Mouse (Mus musculus) retina, postnatal 7 days (tissue): ENCODE results near the gene Olfr1051.
"Not testable (repeated sequence)": the region's sequence is repeated elsewhere in the genome, so short reads cannot be mapped to it uniquely, and the experiment has no call there.

Experiments used
- DNase-seq: peaks from one replicate; pipeline ENCODE4 v3.0.0-alpha.2; 2012; ENCODE audit warnings: low read depth, low spot score

Gene Olfr1051

GRCm38 (mm10) chr2:86278988-86279387 lies at the start of gene Olfr1051:
TSS of gene Olfr1051 (minus strand) at chr2:86279088.
- not testable (repeated sequence) for DNase-seq

DNA sequence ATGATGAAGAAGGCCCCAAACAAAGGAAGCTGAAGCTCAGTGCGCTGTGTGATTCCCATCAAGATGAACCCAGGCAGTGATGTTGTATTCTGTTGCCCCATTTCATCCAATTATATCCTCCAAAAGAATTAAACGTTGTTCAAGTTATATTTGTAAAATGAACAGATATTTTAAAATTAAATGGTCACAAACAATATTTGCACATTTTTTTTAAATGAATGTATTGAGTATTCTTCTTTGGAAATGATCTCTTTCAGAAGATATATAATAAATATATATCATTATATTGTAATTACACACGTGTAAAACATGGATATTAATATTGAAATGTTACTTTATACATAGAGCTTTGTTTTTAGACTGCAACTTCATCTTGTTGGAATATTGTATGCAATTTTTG lies 36.3 kb upstream of the Olfr1051 start, which contains the start of gene Olfr1053:
TSS of gene Olfr1053 (minus strand) at position 101 of the 400 bp plus-strand sequence.
- DNase-seq, result no peak

DNA sequence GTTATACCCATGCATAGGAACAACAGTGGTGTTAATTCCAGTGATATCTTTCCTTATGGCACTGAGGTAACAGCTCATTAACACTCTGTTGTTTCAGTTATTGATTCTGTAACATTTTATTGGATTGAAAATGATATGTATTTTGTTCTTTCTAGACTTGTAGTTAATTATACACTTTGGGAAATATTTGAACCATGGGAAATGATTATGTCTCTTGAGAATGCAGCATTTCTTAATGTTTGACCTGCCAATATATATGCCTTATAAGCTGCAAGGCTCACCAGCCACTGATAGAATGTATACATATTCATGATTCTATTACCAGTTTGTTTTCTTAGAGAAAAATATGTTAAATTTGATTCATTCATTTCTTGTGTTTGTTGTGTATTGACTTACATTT lies 13.3 kb upstream of the Olfr1051 start, which contains the start of gene Olfr1052:
TSS of gene Olfr1052 (plus strand) at position 301 of the 400 bp plus-strand sequence.
- no peak for DNase-seq

GRCm38 (mm10) chr2:86258228-86258627 lies 20.7 kb downstream of the Olfr1051 start, which contains the start of gene Olfr1049:
TSS of gene Olfr1049 (minus strand) at chr2:86258328.
- not testable (repeated sequence) for DNase-seq

DNA sequence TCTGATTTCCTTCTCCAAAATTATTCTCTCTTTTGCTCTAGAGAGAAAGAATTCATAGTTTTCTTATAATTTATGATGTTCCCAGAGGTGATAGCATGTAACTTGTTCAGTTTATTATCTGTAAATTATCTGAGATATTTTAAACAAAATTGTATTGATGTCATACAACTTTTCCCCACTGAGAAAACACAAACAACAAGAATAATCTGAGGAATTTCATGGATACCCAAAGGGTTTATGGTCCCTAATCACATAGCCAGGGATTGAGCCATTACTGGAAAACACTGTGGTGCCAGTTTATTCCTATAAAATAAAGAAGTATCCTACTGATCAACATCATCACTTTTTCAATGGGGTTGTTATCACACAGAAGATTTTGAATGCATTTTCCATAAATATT lies 38.7 kb downstream of the Olfr1051 start, which contains the start of gene Olfr1048:
TSS of gene Olfr1048 (minus strand) at position 101 of the 400 bp plus-strand sequence.
- no peak for DNase-seq

GRCm38 (mm10) chr2:86231301-86231700 lies 47.6 kb downstream of the Olfr1051 start, which contains the start of gene Olfr1047:
TSS of gene Olfr1047 (minus strand) at chr2:86231401.
- DNase-seq, result no peak
